Mouse (Mus musculus) macrophage (primary cell): ENCODE results near the gene Nek6. TPM values are rescaled to one million over a fixed set of nuclear protein-coding genes. Genes with fewer than 3 reads are reported as not detected.

Source experiments
- H3K27ac ChIP-seq: fragments of 350-480 bp; formaldehyde crosslinking; 2 replicates; pipeline ENCODE4 v1.9.0; 2021
- H3K36me3 ChIP-seq: fragments of 350-480 bp; formaldehyde crosslinking; 2 replicates; pipeline ENCODE4 v1.9.0; 2021; ENCODE audit errors: inconsistent target
- H3K4me3 ChIP-seq: fragments of 350-480 bp; formaldehyde crosslinking; 2 replicates; pipeline ENCODE4 v1.9.0; 2021; ENCODE audit errors: inconsistent target
- H3K79me2 ChIP-seq: fragments of 350-480 bp; formaldehyde crosslinking; 2 replicates; pipeline ENCODE4 v1.9.0; 2021; ENCODE audit errors: inconsistent target
- WGBS: methylation state at CpG from one replicate; pipeline ENCODE4 v1.1.7; 2026; ENCODE audit warnings: inconsistent platforms; ENCODE audit not compliant: missing documents; 5-methylcytosine and 5-hydroxymethylcytosine counted together
- polyA plus RNA-seq: library from polyadenylated mRNA; stranded (reverse); fragments of 250-400 nt; gene quantifications from 3 replicates; pipeline ENCODE4 v1.2.4, GENCODE M21; 2018; ENCODE audit warnings: inconsistent platforms

Gene Nek6
- polyA plus RNA-seq, 1 experiment from 2014 or later: 25.6 TPM

DNA sequence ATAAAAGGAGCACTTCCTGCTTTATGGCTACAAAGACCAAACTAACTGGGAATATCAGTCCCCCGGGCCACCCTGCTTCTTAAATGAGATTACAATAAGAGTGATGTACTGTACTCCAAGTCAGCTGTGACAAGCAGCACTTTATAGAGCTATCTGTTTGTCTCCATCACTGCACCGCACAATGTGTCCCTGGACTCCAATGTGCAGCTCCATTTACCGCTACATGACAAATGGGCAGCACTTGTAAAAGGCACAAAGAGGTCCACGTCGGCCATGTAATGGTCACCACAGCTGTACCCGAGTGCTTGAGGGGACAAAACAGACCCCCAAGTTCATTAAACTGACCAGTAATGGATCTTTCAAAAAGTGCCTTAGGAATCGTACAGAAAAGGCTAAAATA, 83.4 kb downstream of the Nek6 start:
- Histone ChIP-seq H3K79me2 (peaks cover 68% of the 10 kb centered on the region; the same call in 1 of the 2 replicates), H3K27ac (no peak overlapping the region), H3K36me3 (peaks cover 8% of the 10 kb centered on the region; the same call in 1 of the 2 replicates), H3K4me3 (no peak overlapping the region)
- WGBS: 92% methylated on average over 7 of the region's 7 CpGs

DNA sequence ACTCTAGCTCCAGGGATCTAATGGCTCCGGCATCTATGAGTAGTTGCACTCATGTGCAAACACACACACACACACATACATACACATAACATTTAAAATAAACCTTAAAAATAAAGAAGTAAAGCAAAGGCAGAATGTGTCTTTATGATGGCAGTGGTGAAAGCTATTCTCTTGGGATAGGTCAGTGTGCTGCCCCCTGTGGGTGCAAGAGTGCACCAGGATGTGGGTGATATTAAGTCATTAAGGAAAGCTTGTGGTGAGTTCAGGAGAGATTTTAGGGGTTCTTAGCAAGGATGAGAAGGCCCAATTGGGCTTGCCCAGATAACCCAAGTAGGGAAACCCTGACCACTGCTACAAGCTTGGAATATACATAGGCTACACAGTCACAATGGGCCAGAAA, 86.5 kb downstream of the Nek6 start:
- H3K4me3 ChIP-seq: no peak overlapping the region
- H3K36me3 ChIP-seq: no peaks in the 10 kb centered on the region; the same call in 1 of the 2 replicates
- 100% methylated on average over 1 of the region's 1 CpGs for WGBS
- no peak overlapping the region for H3K27ac ChIP-seq
- peaks cover 78% of the 10 kb centered on the region; the same call in 1 of the 2 replicates for H3K79me2 ChIP-seq

GRCm38 (mm10) chr2:38598395-38598794, 87.0 kb downstream of the Nek6 start:
- Histone ChIP-seq H3K27ac (no peak overlapping the region), H3K79me2 (peaks cover 83% of the 10 kb centered on the region; the same call in 1 of the 2 replicates), H3K36me3 (no peaks in the 10 kb centered on the region; the same call in 1 of the 2 replicates), H3K4me3 (no peak overlapping the region)
- WGBS: 100% methylated on average over 2 of the region's 2 CpGs

GRCm38 (mm10) chr2:38600842-38601241, 89.4 kb downstream of the Nek6 start:
- Histone ChIP-seq H3K4me3 (no peak overlapping the region), H3K36me3 (no peaks in the 10 kb centered on the region), H3K79me2 (peaks cover 86% of the 10 kb centered on the region; the same call in 1 of the 2 replicates), H3K27ac (no peak overlapping the region)

DNA sequence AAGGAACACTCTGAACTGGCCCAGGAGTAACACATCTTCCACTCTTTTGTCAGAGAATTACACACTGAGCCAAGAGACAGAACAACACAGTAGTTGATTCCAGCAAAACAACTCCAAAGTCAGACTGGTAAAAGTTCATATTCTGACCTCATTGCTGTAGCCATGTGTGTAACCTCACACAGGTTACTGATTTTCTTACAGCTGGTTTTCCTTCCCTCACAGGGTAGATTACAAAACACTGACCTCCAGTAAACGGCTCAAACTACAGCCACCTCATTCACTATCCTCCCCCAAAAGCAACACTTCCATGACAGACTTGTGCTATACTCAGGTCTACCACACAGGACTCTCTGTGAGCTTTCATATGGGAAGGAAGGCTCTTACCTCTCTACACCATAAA, 96.3 kb downstream of the Nek6 start:
- peaks cover 57% of the 10 kb centered on the region; the same call in 1 of the 2 replicates for H3K79me2 ChIP-seq
- H3K36me3 ChIP-seq: no peaks in the 10 kb centered on the region
- H3K27ac ChIP-seq: no peak overlapping the region
- no peak overlapping the region for H3K4me3 ChIP-seq
- 33% methylated on average over 1 of the region's 1 CpGs for WGBS

- 94% methylated on average over 5 of the region's 5 CpGs for WGBS
- Histone ChIP-seq H3K4me3 (no peak overlapping the region), H3K79me2 (peaks cover 56% of the 10 kb centered on the region; the same call in 1 of the 2 replicates), H3K27ac (no peak overlapping the region), H3K36me3 (no peaks in the 10 kb centered on the region)
Measured at GRCm38 (mm10) chr2:38608831-38609309, 97.4 kb downstream of the Nek6 start.

GRCm38 (mm10) chr2:38609310-38609709, 97.9 kb downstream of the Nek6 start:
- 94% methylated on average over 11 of the region's 11 CpGs for WGBS
- H3K36me3 ChIP-seq: no peaks in the 10 kb centered on the region
- H3K4me3 ChIP-seq: no peak overlapping the region
- peaks cover 56% of the 10 kb centered on the region for H3K79me2 ChIP-seq
- no peak overlapping the region for H3K27ac ChIP-seq

DNA sequence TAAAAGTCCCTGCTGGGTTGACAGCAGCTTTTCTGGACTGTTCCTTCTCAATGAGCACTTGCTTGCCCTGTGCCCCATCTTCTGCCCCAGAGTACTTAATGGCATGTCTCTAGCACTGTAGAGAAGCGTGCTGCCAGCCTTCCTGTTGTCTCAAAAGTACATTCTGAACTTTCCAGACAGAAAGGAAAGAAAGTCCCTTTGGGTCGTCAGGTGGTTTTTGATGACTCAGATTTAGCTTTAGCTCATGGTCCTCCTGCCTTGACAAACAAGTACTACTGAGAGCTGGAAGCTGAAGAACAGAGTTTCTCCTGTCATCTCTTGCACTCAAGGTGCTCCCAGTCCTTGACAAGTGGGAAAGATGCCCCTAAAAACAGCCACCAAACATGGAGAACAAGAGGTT, 98.7 kb downstream of the Nek6 start:
- no peaks in the 10 kb centered on the region for H3K36me3 ChIP-seq
- H3K4me3 ChIP-seq: no peak overlapping the region
- peaks cover 56% of the 10 kb centered on the region for H3K79me2 ChIP-seq
- no peak overlapping the region for H3K27ac ChIP-seq
- WGBS: 97% methylated on average over 2 of the region's 2 CpGs

DNA sequence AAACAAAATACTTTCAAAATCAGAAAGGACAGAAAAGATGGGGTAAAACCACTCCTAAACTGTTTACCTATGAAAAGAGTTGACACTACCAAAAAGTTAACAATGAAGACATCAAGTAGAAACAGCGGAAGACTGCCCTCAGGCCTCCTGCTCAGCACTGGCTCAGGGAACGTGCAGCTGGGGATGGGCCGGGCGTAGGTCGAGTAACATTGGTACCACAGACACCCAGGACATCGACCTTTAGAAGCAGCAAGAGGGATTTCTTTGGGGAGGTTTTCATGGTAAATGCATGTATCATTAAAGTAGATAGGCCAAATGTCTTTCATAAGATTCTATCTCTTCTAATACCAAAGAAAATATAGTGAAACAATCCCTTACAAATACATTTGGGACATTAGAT, 101.2 kb downstream of the Nek6 start:
- Histone ChIP-seq H3K27ac (no peak overlapping the region), H3K79me2 (peaks cover 53% of the 10 kb centered on the region), H3K36me3 (no peaks in the 10 kb centered on the region), H3K4me3 (no peak overlapping the region)
- WGBS: 95% methylated on average over 6 of the region's 6 CpGs

- Histone ChIP-seq H3K4me3 (no peak overlapping the region), H3K36me3 (0 out of 2 replicates have a peak, but pooled peaks cover 9% of the 10 kb centered on the region), H3K27ac (no peak overlapping the region), H3K79me2 (peaks cover 56% of the 10 kb centered on the region)
- WGBS: 100% methylated on average over 3 of the region's 3 CpGs
Measured at GRCm38 (mm10) chr2:38613576-38613975, 102.1 kb downstream of the Nek6 start.

DNA sequence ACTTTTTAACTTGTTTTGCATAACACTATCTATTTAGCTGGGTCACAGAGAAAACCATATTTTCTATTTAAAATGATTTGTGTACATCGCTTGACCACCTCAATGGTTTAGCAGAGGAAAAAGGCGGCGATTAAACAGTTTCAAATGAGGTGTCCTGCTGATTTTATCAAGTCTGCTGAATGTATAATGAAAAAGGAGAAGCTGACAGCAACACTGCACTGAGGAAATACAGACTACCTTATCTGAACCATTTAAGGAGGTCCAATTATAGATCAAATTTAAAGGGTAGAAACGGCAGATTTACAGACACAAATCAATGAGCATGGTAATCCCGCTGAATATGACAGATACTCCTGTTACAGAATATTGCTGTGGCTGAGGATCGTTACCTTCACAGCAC, 103.0 kb downstream of the Nek6 start:
- H3K27ac ChIP-seq: no peak overlapping the region
- H3K4me3 ChIP-seq: no peak overlapping the region
- peaks cover 61% of the 10 kb centered on the region for H3K79me2 ChIP-seq
- WGBS: 85% methylated on average over 6 of the region's 6 CpGs
- peaks cover 17% of the 10 kb centered on the region; the same call in 1 of the 2 replicates for H3K36me3 ChIP-seq

DNA sequence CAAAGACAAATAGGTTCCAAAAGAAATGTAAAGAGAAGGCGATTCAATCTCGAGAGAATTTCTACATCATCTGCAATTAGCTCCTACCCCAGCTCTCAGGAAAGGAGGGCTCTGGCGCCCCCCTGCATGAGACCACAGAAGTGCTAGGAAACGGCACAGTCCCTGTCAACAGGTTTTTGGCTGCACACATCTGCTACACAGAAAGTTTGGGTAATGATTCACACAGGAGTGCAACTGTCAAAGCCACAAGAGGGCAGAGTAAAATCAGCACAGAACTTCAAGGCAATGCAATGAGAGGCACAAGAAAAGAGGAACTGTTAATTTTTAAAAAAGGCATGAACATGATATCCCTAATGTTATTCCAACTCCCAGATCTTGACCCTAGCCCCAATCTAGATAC, 104.6 kb downstream of the Nek6 start:
- peaks cover 21% of the 10 kb centered on the region; the same call in 1 of the 2 replicates for H3K36me3 ChIP-seq
- 34% methylated on average over 4 of the region's 4 CpGs for WGBS

DNA sequence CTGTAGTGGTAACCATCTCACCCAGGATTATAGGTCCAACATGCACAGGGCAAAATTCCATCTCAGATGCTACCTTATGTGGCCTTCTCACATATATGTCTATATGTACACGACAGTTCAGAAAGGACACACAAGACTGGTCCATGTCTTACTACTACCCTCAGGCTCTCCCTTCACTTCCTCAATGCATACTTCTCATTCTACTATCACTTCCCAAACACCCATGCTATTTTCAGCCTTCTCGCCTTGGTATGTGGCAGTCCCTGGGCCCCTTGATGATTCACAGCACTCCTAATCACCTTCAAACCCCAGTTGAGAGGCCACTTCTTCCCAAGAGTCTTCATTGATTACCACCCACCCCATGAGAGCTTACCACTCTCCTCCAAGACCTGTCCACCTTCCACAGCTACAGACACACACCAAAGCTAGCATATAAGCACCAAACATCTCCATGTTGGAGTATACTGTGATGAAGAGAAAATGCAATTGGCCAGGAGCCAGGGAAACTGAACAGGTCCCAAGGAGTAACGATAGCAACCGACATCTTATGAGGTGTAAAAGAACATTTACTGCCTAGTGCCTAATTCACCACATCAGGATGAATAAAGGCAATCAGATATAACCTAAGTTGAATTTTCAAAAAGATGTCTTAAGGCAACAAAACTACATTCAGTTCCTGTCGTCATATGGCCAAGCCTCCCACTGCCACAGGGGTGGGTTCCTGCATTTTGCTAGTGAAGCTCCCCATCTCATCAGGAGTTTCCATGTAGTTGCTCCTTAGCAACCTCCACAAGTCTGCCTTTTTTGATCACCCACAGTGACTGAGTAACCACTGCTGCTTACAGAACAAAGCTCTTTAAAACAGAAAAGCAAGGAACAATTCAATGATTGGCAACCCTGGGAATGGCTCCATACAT, 105.8 kb downstream of the Nek6 start:
- WGBS: 76% methylated on average over 5 of the region's 5 CpGs

More for the DNA sequence above, 104.6 kb downstream of the Nek6 start:
- peaks cover 78% of the 10 kb centered on the region for H3K79me2 ChIP-seq
- no peak overlapping the region for H3K27ac ChIP-seq
- no peak overlapping the region for H3K4me3 ChIP-seq

DNA sequence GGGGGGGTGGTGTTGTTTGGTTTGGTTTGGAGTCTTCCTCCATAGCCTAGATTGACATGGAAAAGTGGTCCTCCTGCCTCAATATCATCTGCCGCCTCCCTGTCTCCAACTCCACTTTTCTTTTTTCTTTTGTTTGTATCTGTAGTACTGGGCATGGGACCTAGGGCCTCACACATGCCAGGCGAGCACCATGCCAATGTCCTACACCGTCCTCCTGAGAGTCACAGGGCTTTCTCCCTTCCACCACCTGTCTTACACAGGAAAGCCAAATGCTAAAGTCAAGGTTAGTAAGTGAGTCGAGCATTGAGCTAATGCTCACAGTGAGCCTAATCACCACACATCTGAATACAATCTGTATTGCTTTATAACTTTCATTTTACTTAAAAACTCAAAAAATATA, 108.3 kb downstream of the Nek6 start:
- H3K4me3 ChIP-seq: no peak overlapping the region

More for the DNA sequence above, 105.8 kb downstream of the Nek6 start:
- Histone ChIP-seq H3K79me2 (peaks cover 89% of the 10 kb centered on the region), H3K4me3 (no peak overlapping the region), H3K27ac (no peak overlapping the region), H3K36me3 (peaks cover 21% of the 10 kb centered on the region; the same call in 1 of the 2 replicates)

DNA sequence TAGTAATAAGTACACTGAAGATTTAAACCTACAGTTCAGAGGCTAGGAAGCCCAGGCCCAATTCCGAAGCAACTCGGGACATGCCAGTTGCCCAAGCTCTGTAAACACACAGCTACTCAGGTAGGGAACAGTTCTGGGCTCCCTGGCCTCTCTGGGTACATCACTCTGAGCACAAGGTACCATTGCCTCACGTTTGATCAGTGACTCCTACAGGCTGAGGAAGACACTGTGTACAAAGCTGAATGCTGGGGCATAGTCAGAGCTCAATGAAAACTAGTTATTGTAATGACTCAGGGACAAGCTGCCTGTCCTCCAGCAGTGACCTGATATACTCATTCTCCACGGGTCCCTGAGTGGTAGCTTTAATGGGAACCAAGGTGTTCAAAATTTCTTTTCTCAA, 109.6 kb downstream of the Nek6 start:
- 83% methylated on average over 4 of the region's 4 CpGs for WGBS
- Histone ChIP-seq H3K36me3 (peaks cover 28% of the 10 kb centered on the region; the same call in 1 of the 2 replicates), H3K4me3 (no peak overlapping the region), H3K79me2 (peaks cover 97% of the 10 kb centered on the region), H3K27ac (no peak overlapping the region)

More for the DNA sequence above, 108.3 kb downstream of the Nek6 start:
- 86% methylated on average over 4 of the region's 4 CpGs for WGBS
- Histone ChIP-seq H3K36me3 (peaks cover 21% of the 10 kb centered on the region; the same call in 1 of the 2 replicates), H3K27ac (no peak overlapping the region), H3K79me2 (peaks cover 97% of the 10 kb centered on the region)
